Comparison of ENCODE assay signal across 9 mouse cellular contexts in the genomic region with DNA sequence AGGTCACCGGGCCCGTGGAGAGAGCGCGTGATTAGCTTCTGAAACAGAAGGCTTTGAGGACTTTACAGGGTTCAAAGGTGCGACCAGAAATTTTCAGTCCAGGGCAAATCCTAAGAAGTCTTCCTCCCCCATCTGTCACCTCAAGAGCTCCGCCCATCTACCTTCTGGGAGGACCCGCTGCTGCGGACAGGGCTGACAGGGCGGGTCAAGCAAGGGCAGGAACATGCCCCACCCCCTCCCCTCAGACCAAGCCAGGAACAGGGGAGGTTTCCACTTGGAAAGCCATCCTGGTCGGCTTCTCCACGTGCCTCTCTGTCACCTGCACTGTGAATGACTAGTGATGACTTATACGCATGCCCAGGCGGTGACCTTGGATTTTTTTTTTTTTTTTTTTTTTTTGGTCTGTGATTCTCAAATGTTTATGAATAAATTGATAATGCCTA. TPM values are rescaled to one million over a fixed set of nuclear protein-coding genes. Genes with fewer than 3 reads are reported as not detected.
DNase-seq lines count a peak whose midpoint lies in the region; ATAC-seq lines count a peak whose summit lies in the region.
"Had no signal": no experiment of that assay in that cellular context is flagged by ENCODE, and none has a peak within 500 bp of the region (broad histone marks: within the 10 kb centered on the region; RNA-seq: fewer than 3 reads in every experiment).

No protein-coding gene starts in this region.

- no peak overlapping the region for H3K4me2 ChIP-seq in hindbrain, embryonic 14.5 days (replicated peaks)
- H3K4me2 ChIP-seq in heart, embryonic 15.5 days = no peak overlapping the region
- H3K4me2 ChIP-seq in neural tube, embryonic 12.5 days (replicated peaks) = no peak overlapping the region

- H3K9me3 ChIP-seq in hindbrain, embryonic 10.5 days = no peaks in the 10 kb centered on the region
- H3K9me3 ChIP-seq in hindbrain, embryonic 14.5 days (ENCODE audit: control insufficient read depth, low read length) = no peaks in the 10 kb centered on the region
- no peaks in the 10 kb centered on the region for H3K9me3 ChIP-seq in heart, embryonic 15.5 days (replicated peaks)
- H3K9me3 ChIP-seq in neural tube, embryonic 12.5 days = no peaks in the 10 kb centered on the region

- ATAC-seq in hindbrain, embryonic 14.5 days (ENCODE audit: low FRiP score) = no peak
- peak; percentile 32; the same call in 1 of the 2 replicates for ATAC-seq in heart, embryonic 15.5 days (replicated peaks; ENCODE audit: insufficient number of reproducible peaks, insufficient read depth, low FRiP score, low read depth)
- ATAC-seq in neural tube, embryonic 12.5 days (ENCODE audit: low FRiP score, low read depth) = peak; percentile 13; the same call in 1 of the 2 replicates

- peaks cover 2% of the 10 kb centered on the region; the same call in 1 of the 2 replicates for H3K27me3 ChIP-seq in hindbrain, embryonic 10.5 days (ENCODE audit: insufficient read depth, poor library complexity, severe bottlenecking)
- H3K27me3 ChIP-seq in hindbrain, embryonic 14.5 days (ENCODE audit: control insufficient read depth, insufficient read depth, low read length) = no peaks in the 10 kb centered on the region
- no peaks in the 10 kb centered on the region for H3K27me3 ChIP-seq in heart, embryonic 15.5 days
- H3K27me3 ChIP-seq in neural tube, embryonic 12.5 days (replicated peaks) = no peaks in the 10 kb centered on the region

- no peak overlapping the region for H3K4me3 ChIP-seq in hindbrain, embryonic 10.5 days
- no peak overlapping the region for H3K4me3 ChIP-seq in hindbrain, embryonic 14.5 days (replicated peaks; ENCODE audit: low read length)
- H3K4me3 ChIP-seq in heart, embryonic 15.5 days = no peak overlapping the region
- no peak overlapping the region for H3K4me3 ChIP-seq in neural tube, embryonic 12.5 days

- no peak overlapping the region for H3K9ac ChIP-seq in hindbrain, embryonic 14.5 days
- no peak overlapping the region for H3K9ac ChIP-seq in heart, embryonic 15.5 days
- no peak overlapping the region for H3K9ac ChIP-seq in neural tube, embryonic 12.5 days

- WGBS in hindbrain, embryonic 10.5 days = 19% methylated on average over 13 of the region's 13 CpGs
- 20% methylated on average over 13 of the region's 13 CpGs for WGBS in hindbrain, embryonic 14.5 days
- WGBS in heart, embryonic 15.5 days = 24% methylated on average over 13 of the region's 13 CpGs
- 13% methylated on average over 13 of the region's 13 CpGs for WGBS in neural tube, embryonic 12.5 days

- no peaks in the 10 kb centered on the region for H3K36me3 ChIP-seq in hindbrain, embryonic 10.5 days
- no peaks in the 10 kb centered on the region for H3K36me3 ChIP-seq in hindbrain, embryonic 14.5 days (replicated peaks; ENCODE audit: control insufficient read depth, insufficient read depth)
- H3K36me3 ChIP-seq in heart, embryonic 15.5 days = no peaks in the 10 kb centered on the region
- H3K36me3 ChIP-seq in neural tube, embryonic 12.5 days = no peaks in the 10 kb centered on the region

- peaks cover 54% of the 10 kb centered on the region for H3K4me1 ChIP-seq in hindbrain, embryonic 10.5 days (replicated peaks)
- H3K4me1 ChIP-seq in hindbrain, embryonic 14.5 days (replicated peaks; ENCODE audit: control insufficient read depth, insufficient read depth, low read length) = peaks cover 19% of the 10 kb centered on the region; the same call in 1 of the 2 replicates
- H3K4me1 ChIP-seq in heart, embryonic 15.5 days (replicated peaks) = peaks cover 55% of the 10 kb centered on the region
- peaks cover 20% of the 10 kb centered on the region for H3K4me1 ChIP-seq in neural tube, embryonic 12.5 days

- peak; percentile 59 for DNase-seq in hindbrain, embryonic 10.5 days (ENCODE audit: low spot score)
- DNase-seq in hindbrain, embryonic 14.5 days (ENCODE audit: low spot score) = no peak
- DNase-seq in kidney, postnatal 14 days = peak; percentile 85
- no peak for DNase-seq in gastrocnemius, postnatal 10 days
- no peak for DNase-seq in layer of hippocampus, postnatal 10 days (ENCODE audit: low spot score in 2 of 2)
- no peak for DNase-seq in right cerebral cortex, adult 2 months (ENCODE audit: low spot score in 2 of 2)

- peak overlapping the region; percentile 30 for H3K27ac ChIP-seq in hindbrain, embryonic 10.5 days
- no peak overlapping the region for H3K27ac ChIP-seq in hindbrain, embryonic 14.5 days
- peak overlapping the region; percentile 92 for H3K27ac ChIP-seq in heart, embryonic 15.5 days
- H3K27ac ChIP-seq in neural tube, embryonic 12.5 days = no peak overlapping the region

RNA-seq across cellular contexts. Expression of a gene that starts 43.2 kb away (rescaled TPM):
- 0.47 TPM in 2 replicates for polyA plus RNA-seq in hindbrain, embryonic 10.5 days (2016; fragmentation: Nextera tagmentation; extraction: Ambion mirVana)
- polyA plus RNA-seq in hindbrain, embryonic 14.5 days (2014; fragmentation: Nextera tagmentation; extraction: Ambion mirVana) = 0.08 and 0.12 TPM in 2 replicates
- 0.14 and 0.39 TPM in 2 replicates for polyA plus RNA-seq in heart, embryonic 15.5 days (2015; fragmentation: Nextera tagmentation; extraction: Ambion mirVana)
- 0.40 and 0.77 TPM in 2 replicates for polyA plus RNA-seq in neural tube, embryonic 12.5 days (2016; fragmentation: Nextera tagmentation; extraction: Ambion mirVana)
- under 1 TPM in 1 of 2 experiments, not detected in 1; 0.09 TPM for total RNA-seq in gastrocnemius, postnatal 10 days (2021)
- total RNA-seq in layer of hippocampus, postnatal 10 days (2021) = under 1 TPM; 0.18 to 0.30 TPM
- total RNA-seq: MEL had no signal

Comparison
In these comparisons a context has a peak if more than half of its experiments do, and no peak if none do; other contexts are left out.
1. DNase-seq: peak in hindbrain, embryonic 10.5 days (single experiment) and kidney, postnatal 14 days (single experiment); none in hindbrain, embryonic 14.5 days (single experiment), gastrocnemius, postnatal 10 days (single experiment), layer of hippocampus, postnatal 10 days (0 of 2) and right cerebral cortex, adult 2 months (0 of 2).
2. H3K27ac ChIP-seq: peak in hindbrain, embryonic 10.5 days (single experiment) and heart, embryonic 15.5 days (single experiment); none in hindbrain, embryonic 14.5 days (single experiment) and neural tube, embryonic 12.5 days (single experiment).